Mouse (Mus musculus) CH12.LX (cell line): ENCODE measurements around the gene Dnaaf2. TPM values are rescaled to one million over a fixed set of nuclear protein-coding genes. Genes with fewer than 3 reads are reported as not detected.
A peak's percentile ranks its signal among the peaks of the same experiment; 100 is the strongest.

Experiments used
- DNase-seq: peaks from one replicate; pipeline ENCODE4 v3.0.0-alpha.2; 2013; ENCODE audit errors: extremely low read depth
- H3K27ac ChIP-seq: 2 replicates; pipeline ENCODE4 v1.5.1; 2012; ENCODE audit warnings: low read depth, mild to moderate bottlenecking, control low read depth, moderate library complexity; ENCODE audit not compliant: insufficient read depth
- H3K27me3 ChIP-seq: replicated peaks from 2 replicates; pipeline ENCODE3; 2012; ENCODE audit warnings: inconsistent platforms
- H3K36me3 ChIP-seq, 2 experiments: replicated peaks in 1 of 2; 2 replicates each; pipeline versions ENCODE3 to v1.6.1; 2012; ENCODE audit warnings: inconsistent platforms in 1 of 2, low read length in 1 of 2, mild to moderate bottlenecking in 1 of 2, mixed read lengths in 1 of 2, moderate library complexity in 1 of 2; ENCODE audit not compliant: control insufficient read depth in 1 of 2, insufficient read depth in 1 of 2
- H3K4me1 ChIP-seq, 2 experiments: 2 replicates each; pipeline ENCODE4 v1.6.1; 2012; ENCODE audit warnings: inconsistent platforms in 1 of 2, moderate library complexity in 1 of 2; ENCODE audit not compliant: insufficient read depth in 2 of 2, control insufficient read depth in 1 of 2
- H3K4me2 ChIP-seq: 2 replicates; pipeline ENCODE4 v1.6.1; 2012; ENCODE audit warnings: low read depth, mild to moderate bottlenecking, control low read depth; ENCODE audit not compliant: poor library complexity, insufficient read depth, severe bottlenecking
- H3K4me3 ChIP-seq, 3 experiments: fragments of 150-350 bp in 1 of 3; sonication (generic) in 1 of 3; replicated peaks in 1 of 3; 2 replicates each; pipeline versions ENCODE3 to v1.5.1; 2011 to 2012; ENCODE audit warnings: low read depth in 2 of 3, low read length in 2 of 3, mild to moderate bottlenecking in 2 of 3, moderate library complexity in 2 of 3, control low read depth in 1 of 3, improper control_type of control experiment in 1 of 3, inconsistent platforms in 1 of 3, mixed read lengths in 1 of 3; ENCODE audit not compliant: poor library complexity in 1 of 3
- H3K79me2 ChIP-seq: replicated peaks from 2 replicates; pipeline ENCODE4 v1.6.1; 2012; ENCODE audit warnings: mild to moderate bottlenecking, moderate library complexity; ENCODE audit not compliant: control insufficient read depth, poor library complexity, insufficient read depth, severe bottlenecking; ENCODE audit errors: extremely low read depth
- H3K9ac ChIP-seq: 2 replicates; pipeline ENCODE4 v1.6.1; 2012; ENCODE audit warnings: low read depth, mild to moderate bottlenecking, control low read depth, moderate library complexity; ENCODE audit not compliant: insufficient read depth
- H3K9me3 ChIP-seq: replicated peaks from 2 replicates; pipeline ENCODE3; 2012; ENCODE audit warnings: low read length, inconsistent platforms, mixed read lengths
- BHLHE40 ChIP-seq: IDR thresholded peaks from 2 replicates; pipeline ENCODE4 v1.6.1; 2011; ENCODE audit warnings: mild to moderate bottlenecking, low read depth, low read length, improper control_type of control experiment
- CHD1 ChIP-seq: IDR thresholded peaks from 2 replicates; pipeline ENCODE4 v1.6.1; 2012; ENCODE audit warnings: low read depth, low read length, improper control_type of control experiment, inconsistent platforms
- CHD2 ChIP-seq: IDR thresholded peaks from 2 replicates; pipeline ENCODE4 v1.6.1; 2011; ENCODE audit warnings: low read length, improper control_type of control experiment
- CTCF ChIP-seq, 2 experiments: IDR thresholded peaks in 1 of 2; conservative IDR thresholded peaks in 1 of 2; 2 replicates each; pipeline ENCODE4 v1.5.1; 2011 to 2012; ENCODE audit warnings: low read depth in 2 of 2, low read length in 2 of 2, improper control_type of control experiment in 1 of 2, inconsistent platforms in 1 of 2, mild to moderate bottlenecking in 1 of 2, moderate library complexity in 1 of 2
- E2F4 ChIP-seq: IDR thresholded peaks from 2 replicates; pipeline ENCODE4 v1.6.1; 2011; ENCODE audit warnings: low read depth, low read length, improper control_type of control experiment; ENCODE audit not compliant: insufficient replicate concordance
- ELF1 ChIP-seq: IDR thresholded peaks from 2 replicates; pipeline ENCODE4 v1.6.1; 2014; ENCODE audit warnings: low read depth, mild to moderate bottlenecking, inconsistent platforms, low read length, improper control_type of control experiment
- GABPA ChIP-seq: IDR thresholded peaks from 2 replicates; pipeline ENCODE4 v1.6.1; 2012; ENCODE audit warnings: low read depth, low read length, improper control_type of control experiment, inconsistent platforms; ENCODE audit not compliant: insufficient replicate concordance
- HCFC1 ChIP-seq: IDR thresholded peaks from 2 replicates; pipeline ENCODE4 v1.6.1; 2012; ENCODE audit warnings: low read depth, mild to moderate bottlenecking, inconsistent platforms, low read length, improper control_type of control experiment
- IRF4 ChIP-seq: IDR thresholded peaks from 2 replicates; pipeline ENCODE4 v1.6.1; 2014; ENCODE audit warnings: low read depth, mild to moderate bottlenecking, inconsistent platforms, low read length, improper control_type of control experiment
- JUN ChIP-seq: IDR thresholded peaks from 2 replicates; pipeline ENCODE4 v1.6.1; 2011; ENCODE audit warnings: low read depth, mild to moderate bottlenecking, low read length, improper control_type of control experiment, moderate library complexity; ENCODE audit not compliant: insufficient read depth
- JUND ChIP-seq: conservative IDR thresholded peaks from 2 replicates; pipeline ENCODE4 v1.6.1; 2011; ENCODE audit warnings: low read depth, low read length, improper control_type of control experiment
- KAT2A ChIP-seq: IDR thresholded peaks from 2 replicates; pipeline ENCODE4 v1.6.1; 2012; ENCODE audit warnings: low read length, improper control_type of control experiment, inconsistent platforms; ENCODE audit not compliant: insufficient replicate concordance
- MAFK ChIP-seq: IDR thresholded peaks from 2 replicates; pipeline ENCODE4 v1.6.1; 2011; ENCODE audit warnings: low read length, improper control_type of control experiment; ENCODE audit not compliant: insufficient replicate concordance
- MAX ChIP-seq: IDR thresholded peaks from 2 replicates; pipeline ENCODE4 v1.6.1; 2011; ENCODE audit warnings: low read length, improper control_type of control experiment
- MAZ ChIP-seq: IDR thresholded peaks from 2 replicates; pipeline ENCODE4 v1.6.1; 2012; ENCODE audit warnings: low read depth, mild to moderate bottlenecking, inconsistent platforms, low read length, improper control_type of control experiment, moderate library complexity
- MEF2A ChIP-seq: IDR thresholded peaks from 2 replicates; pipeline ENCODE4 v1.6.1; 2014; ENCODE audit warnings: low read depth, mild to moderate bottlenecking, inconsistent platforms, low read length, improper control_type of control experiment, borderline replicate concordance
- MXI1 ChIP-seq: IDR thresholded peaks from 2 replicates; pipeline ENCODE4 v1.6.1; 2011; ENCODE audit warnings: mild to moderate bottlenecking, low read depth, low read length, improper control_type of control experiment
- MYC ChIP-seq: IDR thresholded peaks from 2 replicates; pipeline ENCODE4 v1.6.1; 2011; ENCODE audit warnings: low read depth, mild to moderate bottlenecking, improper control_type of control experiment, low read length
- NELFE ChIP-seq: IDR thresholded peaks from 2 replicates; pipeline ENCODE4 v1.6.1; 2011; ENCODE audit warnings: low read depth, low read length, improper control_type of control experiment
- NRF1 ChIP-seq: IDR thresholded peaks from 2 replicates; pipeline ENCODE4 v1.6.1; 2014; ENCODE audit warnings: low read depth, mild to moderate bottlenecking, inconsistent platforms, low read length, improper control_type of control experiment, moderate library complexity
- PAX5 ChIP-seq: IDR thresholded peaks from 2 replicates; pipeline ENCODE4 v1.6.1; 2012; ENCODE audit warnings: low read length, inconsistent platforms, mixed read lengths
- POLR2A ChIP-seq: IDR thresholded peaks from 2 replicates; pipeline ENCODE4 v1.6.1; 2011; ENCODE audit warnings: low read depth, mild to moderate bottlenecking, improper control_type of control experiment, low read length
- POLR2AphosphoS2 ChIP-seq: IDR thresholded peaks from 2 replicates; pipeline ENCODE4 v1.6.1; 2011; ENCODE audit warnings: low read depth, low read length, improper control_type of control experiment
- RAD21 ChIP-seq: IDR thresholded peaks from 2 replicates; pipeline ENCODE4 v1.6.1; 2011; ENCODE audit warnings: low read depth, mild to moderate bottlenecking, low read length, improper control_type of control experiment, moderate library complexity
- RCOR1 ChIP-seq: conservative IDR thresholded peaks from 2 replicates; pipeline ENCODE4 v1.6.1; 2012; ENCODE audit warnings: low read depth, mild to moderate bottlenecking, inconsistent platforms, low read length, improper control_type of control experiment
- SIN3A ChIP-seq: IDR thresholded peaks from 2 replicates; pipeline ENCODE4 v1.6.1; 2012; ENCODE audit warnings: low read length, improper control_type of control experiment, inconsistent platforms
- SMC3 ChIP-seq: IDR thresholded peaks from 2 replicates; pipeline ENCODE4 v1.6.1; 2011; ENCODE audit warnings: low read depth, low read length, improper control_type of control experiment
- TBP ChIP-seq: conservative IDR thresholded peaks from 2 replicates; pipeline ENCODE4 v1.6.1; 2011; ENCODE audit warnings: low read depth, low read length, improper control_type of control experiment
- TCF12 ChIP-seq: IDR thresholded peaks from 2 replicates; pipeline ENCODE4 v1.6.1; 2014; ENCODE audit warnings: low read depth, mild to moderate bottlenecking, inconsistent platforms, low read length, improper control_type of control experiment
- ZC3H11A ChIP-seq: IDR thresholded peaks from 2 replicates; pipeline ENCODE4 v1.6.1; 2012; ENCODE audit warnings: low read depth, mild to moderate bottlenecking, inconsistent platforms, low read length, improper control_type of control experiment
- ZMIZ1 ChIP-seq: IDR thresholded peaks from 2 replicates; pipeline ENCODE4 v1.6.1; 2012; ENCODE audit warnings: low read depth, mild to moderate bottlenecking, inconsistent platforms, low read length, improper control_type of control experiment
- ZNF384 ChIP-seq: IDR thresholded peaks from 2 replicates; pipeline ENCODE4 v1.6.1; 2012; ENCODE audit warnings: low read depth, low read length, improper control_type of control experiment, inconsistent platforms
- dilution Hi-C: fragments of 300-500 bp; cut with MboI; formaldehyde crosslinking; loops from 2 replicates; pipeline ENCODE4 v1.14.3; 2020; ENCODE audit warnings: low sequenced_read_pairs; ENCODE audit not compliant: extremely low pct_unique_long_range_greater_than_20kb, extremely low pct_ligation_motif_present
- in situ Hi-C: fragments of 300-500 bp; cut with MboI; formaldehyde crosslinking; loops from 3 replicates; pipeline ENCODE4 v1.14.3; 2019; ENCODE audit warnings: low sequenced_read_pairs, low pct_ligation_motif_present, low pct_unique_long_range_greater_than_20kb, mixed read lengths
- polyA plus RNA-seq: library from polyadenylated mRNA; unstranded; fragments of >175 nt; gene quantifications from 2 replicates; pipeline ENCODE4 v1.2.1, GENCODE M21; 2012; ENCODE audit warnings: low read depth; ENCODE audit not compliant: insufficient read length
- total RNA-seq, 2 experiments: library from RNA; depleted of rRNA; stranded (reverse); fragments of 300-350 nt in 1 of 2; fragments of >200 nt in 1 of 2; gene quantifications; 2 replicates each; pipeline ENCODE4 v1.2.3; 2012 to 2014

Dnaaf2 gene
- total and polyA plus RNA-seq, 3 experiments: 3.7 to 26.6 (median 9.7) TPM

GRCm38 (mm10) chr12:69229251-69229650 is 31.0 kb upstream of the Dnaaf2 start:
- DNase-seq: peak; percentile 67
- dilution Hi-C loops: no loop called here
- no peak overlapping the region for H3K27ac ChIP-seq

GRCm38 (mm10) chr12:69227776-69228466 is 29.7 kb upstream of the Dnaaf2 start, which contains the start of gene Pole2:
Pole2 (minus strand) TSS chr12:69228195.
- DNase-seq: peak; percentile 81
- H3K79me2 ChIP-seq: peaks cover 10% of the 10 kb centered on the region; the same call in 1 of the 2 replicates
- no peaks in the 10 kb centered on the region for H3K27me3 ChIP-seq
- H3K9ac ChIP-seq: peak within 1 kb of the TSS; percentile 31
- H3K9me3 ChIP-seq: no peaks in the 10 kb centered on the region
- in situ Hi-C loops (no loop called here), dilution Hi-C loops (no loop called here)
- H3K36me3 ChIP-seq: peaks cover 4 to 28% of the 10 kb centered on the region in 2 experiments
- H3K27ac ChIP-seq: peak within 1 kb of the TSS; percentile 35; the same call in 1 of the 2 replicates
- H3K4me2 ChIP-seq: peak within 1 kb of the TSS; percentile 86
- H3K4me1 ChIP-seq: peaks cover 2 to 31% of the 10 kb centered on the region in 2 experiments; a peak in 3 of 4 replicates
- H3K4me3 ChIP-seq: peak within 1 kb of the TSS; percentile 70 to 75 (median 71)
- TF ChIP-seq CHD2: 0 out of 2 replicates have a peak, but pooled peaks have one; percentile 25
- no peak for TF ChIP-seq CTCF (conservative IDR thresholded peaks at IDR 0.05 in 1 of 2, IDR thresholded peaks at IDR 0.05 in 1 of 2; ENCODE audit: low read depth in 2 of 2, low read length in 2 of 2)
- TF ChIP-seq CHD1: no peak
- no peak; the same call in 1 of the 2 replicates for TF ChIP-seq SIN3A
- TF ChIP-seq KAT2A: no peak
- TF ChIP-seq JUND: no peak
- peak; percentile 92 for TF ChIP-seq POLR2A
- TF ChIP-seq E2F4: peak; percentile 87; the same call in 1 of the 2 replicates
- TF ChIP-seq ELF1: peak; percentile 54; the same call in 1 of the 2 replicates
- TF ChIP-seq HCFC1: peak; percentile 51
- peak; percentile 23; the same call in 1 of the 2 replicates for TF ChIP-seq MAX
- peak; percentile 82; the same call in 1 of the 2 replicates for TF ChIP-seq ZMIZ1
- 0 out of 2 replicates have a peak, but pooled peaks have one; percentile 19 for TF ChIP-seq ZNF384
- no peak for TF ChIP-seq PAX5
- TF ChIP-seq SMC3: no peak
- TF ChIP-seq GABPA: no peak
- peak; percentile 72 for TF ChIP-seq TCF12
- TF ChIP-seq MEF2A: peak; percentile 40; the same call in 1 of the 2 replicates
- TF ChIP-seq TBP: peak; percentile 84
- TF ChIP-seq MXI1: peak; percentile 38; the same call in 1 of the 2 replicates
- TF ChIP-seq POLR2AphosphoS2: peak; percentile 56; the same call in 1 of the 2 replicates
- TF ChIP-seq MAFK: no peak
- TF ChIP-seq NELFE: peak; percentile 79
- TF ChIP-seq MYC: no peak
- TF ChIP-seq RCOR1: 0 out of 2 replicates have a peak, but pooled peaks have one; percentile 66
- TF ChIP-seq NRF1: peak; percentile 53
- TF ChIP-seq MAZ: no peak
- no peak for TF ChIP-seq BHLHE40

More at GRCm38 (mm10) chr12:69229251-69229650, 31.0 kb upstream of the Dnaaf2 start:
- no peak overlapping the region for H3K4me2 ChIP-seq
- no peaks in the 10 kb centered on the region for H3K9me3 ChIP-seq
- peaks cover 10% of the 10 kb centered on the region; the same call in 1 of the 2 replicates for H3K79me2 ChIP-seq
- peaks cover 2 to 17% of the 10 kb centered on the region in 2 experiments for H3K36me3 ChIP-seq
- no peak overlapping the region for H3K9ac ChIP-seq
- peak; percentile 42 to 66; a peak in 3 of 4 replicates for TF ChIP-seq CTCF (conservative IDR thresholded peaks at IDR 0.05 in 1 of 2, IDR thresholded peaks at IDR 0.05 in 1 of 2; ENCODE audit: low read depth in 2 of 2, low read length in 2 of 2)
- TF ChIP-seq JUN: no peak
- TF ChIP-seq ZC3H11A: no peak
- peak; percentile 42 for TF ChIP-seq SMC3
- TF ChIP-seq SIN3A: 0 out of 2 replicates have a peak, but pooled peaks have one; percentile 23
- peak; percentile 17; the same call in 1 of the 2 replicates for TF ChIP-seq ELF1
- TF ChIP-seq IRF4: no peak
- peak; percentile 48 for TF ChIP-seq RAD21
- no peak for TF ChIP-seq MAX
- peaks cover 2 to 28% of the 10 kb centered on the region in 2 experiments; a peak in 3 of 4 replicates for H3K4me1 ChIP-seq
- no peak overlapping the region for H3K4me3 ChIP-seq
- in situ Hi-C loops: no loop called here
- H3K27me3 ChIP-seq: no peaks in the 10 kb centered on the region
